Mouse (Mus musculus) stomach, embryonic 14.5 days (tissue): ENCODE data around the gene H2al1j. TPM values are rescaled to one million over a fixed set of nuclear protein-coding genes. Genes with fewer than 3 reads are reported as not detected.
"Not testable (repeated sequence)": the region's sequence is repeated elsewhere in the genome, so short reads cannot be mapped to it uniquely, and the experiment has no call there.

Source experiments
- ATAC-seq: fragments of 200-750 bp; cut with Nextera tagmentation; 2 replicates; pipeline ENCODE4 v1.8.0; 2017; ENCODE audit warnings: low read depth, moderate TSS enrichment; ENCODE audit not compliant: insufficient number of reproducible peaks, insufficient read depth, low FRiP score
- H3K27ac ChIP-seq: fragments of 300-500 bp; sonication (generic); 2 replicates; pipeline ENCODE4 v1.5.1; 2014; ENCODE audit warnings: mild to moderate bottlenecking, low read length, moderate library complexity, mixed read lengths
- H3K27me3 ChIP-seq: fragments of 300-500 bp; sonication (generic); 2 replicates; pipeline ENCODE4 v1.6.1; 2014; ENCODE audit warnings: low read length, control low read depth, mixed read lengths; ENCODE audit not compliant: control insufficient read depth, insufficient read depth
- H3K36me3 ChIP-seq: fragments of 300-500 bp; sonication (generic); 2 replicates; pipeline ENCODE4 v1.6.1; 2014; ENCODE audit warnings: mild to moderate bottlenecking, control low read depth, low read length, moderate library complexity, mixed read lengths; ENCODE audit not compliant: control insufficient read depth, insufficient read depth
- H3K4me1 ChIP-seq: fragments of 300-500 bp; sonication (generic); 2 replicates; pipeline ENCODE4 v1.6.1; 2014; ENCODE audit warnings: low read length, control low read depth, mixed read lengths; ENCODE audit not compliant: control insufficient read depth, insufficient read depth
- H3K4me2 ChIP-seq: fragments of 300-500 bp; sonication (generic); replicated peaks from 2 replicates; pipeline ENCODE4 v1.6.1; 2014; ENCODE audit warnings: low read depth, low read length, control low read depth
- H3K4me3 ChIP-seq: fragments of 300-500 bp; sonication (generic); 2 replicates; pipeline ENCODE4 v1.5.1; 2014; ENCODE audit warnings: low read depth, low read length, control low read depth
- H3K9ac ChIP-seq: fragments of 300-500 bp; sonication (generic); replicated peaks from 2 replicates; pipeline ENCODE4 v1.6.1; 2014; ENCODE audit warnings: low read depth, mild to moderate bottlenecking, control low read depth, low read length, moderate library complexity, mixed read lengths
- H3K9me3 ChIP-seq: fragments of 300-500 bp; sonication (generic); 2 replicates; pipeline ENCODE4 v1.6.1; 2016; ENCODE audit warnings: low read depth, low read length, control low read depth; ENCODE audit not compliant: control insufficient read depth
- WGBS: fragments of 180-500 bp; shearing (Covaris S2); extraction: QIAGEN DNeasy Blood & Tissue Kit; methylation state at CpG from one replicate; pipeline ENCODE4 v1.1.7; 2014; 5-methylcytosine and 5-hydroxymethylcytosine counted together
- polyA plus RNA-seq: library from polyadenylated mRNA; unstranded; fragments of >200 nt; fragmentation: Nextera tagmentation; extraction: Ambion mirVana; gene quantifications from 2 replicates; pipeline ENCODE4 v1.2.1, GENCODE M21; 2014

H2al1j gene
- not detected in 2 replicates for polyA plus RNA-seq

GRCm38 (mm10) chrX:11327522-11327921, at the start of gene H2al1j:
Gene H2al1j (plus strand): TSS chrX:11327822.
- 88% methylated on average over 2 of the region's 2 CpGs for WGBS
- H3K9me3 ChIP-seq, H3K27me3 ChIP-seq, H3K4me1 ChIP-seq, H3K36me3 ChIP-seq, H3K9ac ChIP-seq, H3K27ac ChIP-seq, ATAC-seq, H3K4me2 ChIP-seq, H3K4me3 ChIP-seq: not testable (repeated sequence)

DNA sequence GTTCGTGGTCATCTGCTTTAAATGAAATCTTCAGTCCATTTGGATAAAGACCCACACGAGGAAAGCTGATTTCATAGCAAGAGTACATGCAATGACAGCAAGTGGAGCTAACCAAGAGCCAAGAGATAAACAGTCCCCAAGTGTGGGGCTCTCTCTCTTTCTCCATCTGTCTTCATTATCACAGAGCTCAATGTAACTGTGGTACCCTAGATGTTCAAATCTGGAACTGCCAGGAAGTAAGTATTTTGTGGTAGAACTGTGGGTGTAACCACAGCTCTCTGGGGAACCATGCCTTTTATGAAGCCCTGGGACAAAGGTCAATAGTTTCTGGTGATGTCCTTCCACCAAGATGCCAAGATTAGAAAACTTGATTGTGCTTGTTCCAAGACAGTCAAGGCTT, 46.9 kb upstream of the H2al1j start:
- H3K27me3 ChIP-seq, result no peaks in the 10 kb centered on the region
- H3K9me3 ChIP-seq, result no peaks in the 10 kb centered on the region; the same call in 1 of the 2 replicates
- H3K36me3 ChIP-seq, result no peaks in the 10 kb centered on the region
- H3K27ac ChIP-seq, result no peak overlapping the region
- 73% methylated on average over 2 of the region's 2 CpGs for WGBS
- no peak overlapping the region for H3K4me3 ChIP-seq
- no peak for ATAC-seq
- H3K9ac ChIP-seq, result no peak overlapping the region
- H3K4me2 ChIP-seq, result no peak overlapping the region
- H3K4me1 ChIP-seq, result no peaks in the 10 kb centered on the region

GRCm38 (mm10) chrX:11288306-11288882, 39.2 kb upstream of the H2al1j start:
- H3K9ac ChIP-seq, result no peak overlapping the region
- no peaks in the 10 kb centered on the region for H3K27me3 ChIP-seq
- H3K4me1 ChIP-seq, result no peaks in the 10 kb centered on the region
- no peak overlapping the region for H3K27ac ChIP-seq
- no peak for ATAC-seq
- H3K9me3 ChIP-seq, result no peaks in the 10 kb centered on the region
- 61% methylated on average over 14 of the region's 14 CpGs for WGBS
- H3K4me3 ChIP-seq, result no peak overlapping the region
- no peak overlapping the region for H3K4me2 ChIP-seq
- H3K36me3 ChIP-seq, result no peaks in the 10 kb centered on the region

GRCm38 (mm10) chrX:11289244-11289643, 38.4 kb upstream of the H2al1j start:
- H3K4me2 ChIP-seq, result no peak overlapping the region
- 70% methylated on average over 4 of the region's 4 CpGs for WGBS
- H3K4me1 ChIP-seq, result no peaks in the 10 kb centered on the region
- H3K27ac ChIP-seq, result no peak overlapping the region
- H3K4me3 ChIP-seq, result no peak overlapping the region
- H3K9ac ChIP-seq, result no peak overlapping the region
- no peaks in the 10 kb centered on the region for H3K36me3 ChIP-seq
- no peaks in the 10 kb centered on the region for H3K9me3 ChIP-seq
- no peaks in the 10 kb centered on the region for H3K27me3 ChIP-seq
- ATAC-seq, result no peak

DNA sequence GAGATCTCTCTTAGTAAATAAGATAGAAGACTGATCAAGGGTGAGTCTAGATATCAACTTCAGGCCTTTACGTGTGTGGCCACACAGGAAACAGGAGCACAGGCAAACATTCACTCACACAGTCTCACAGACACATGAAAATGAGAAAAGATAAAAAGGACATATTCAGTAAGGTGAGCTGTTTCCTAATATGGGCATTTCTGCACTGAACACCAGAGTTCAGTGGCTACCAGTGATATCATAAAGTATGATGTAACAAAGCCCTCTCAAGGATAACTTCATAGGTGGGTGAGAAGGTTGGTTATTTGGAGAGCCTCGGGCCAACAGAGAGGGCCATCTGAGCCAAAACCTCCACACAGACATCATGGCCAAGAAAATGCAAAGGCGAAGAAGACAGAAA, 28.7 kb upstream of the H2al1j start, which contains the start of gene H2al1a:
Gene H2al1a (plus strand): TSS at position 301 of the 400 bp plus-strand sequence.
- H3K9me3 ChIP-seq, result not testable (repeated sequence)

GRCm38 (mm10) chrX:11302132-11302531, 25.5 kb upstream of the H2al1j start, which contains the start of gene H2al1b:
Gene H2al1b (plus strand): TSS chrX:11302432.
- H3K27ac ChIP-seq, H3K4me2 ChIP-seq, H3K9me3 ChIP-seq, H3K9ac ChIP-seq, H3K4me1 ChIP-seq, H3K36me3 ChIP-seq, ATAC-seq, H3K27me3 ChIP-seq, H3K4me3 ChIP-seq: not testable (repeated sequence)
- WGBS, result 96% methylated on average over 1 of the region's 3 CpGs

More for the DNA sequence above, 28.7 kb upstream of the H2al1j start, which contains the start of gene H2al1a:
- ATAC-seq, H3K4me2 ChIP-seq, H3K4me3 ChIP-seq, H3K36me3 ChIP-seq, H3K4me1 ChIP-seq, H3K27me3 ChIP-seq, H3K9ac ChIP-seq, H3K27ac ChIP-seq: not testable (repeated sequence)
- no CpG with 5 or more reads among the region's 3 CpGs for WGBS

- H3K27ac ChIP-seq, H3K9ac ChIP-seq, ATAC-seq, H3K4me1 ChIP-seq, H3K4me2 ChIP-seq, H3K27me3 ChIP-seq, H3K9me3 ChIP-seq, H3K36me3 ChIP-seq, H3K4me3 ChIP-seq: not testable (repeated sequence)
- 70% methylated on average over 1 of the region's 6 CpGs for WGBS
Observed at GRCm38 (mm10) chrX:11305355-11305754, 22.3 kb upstream of the H2al1j start, which contains the start of gene H2al1c. Gene H2al1c (plus strand): TSS chrX:11305655.

DNA sequence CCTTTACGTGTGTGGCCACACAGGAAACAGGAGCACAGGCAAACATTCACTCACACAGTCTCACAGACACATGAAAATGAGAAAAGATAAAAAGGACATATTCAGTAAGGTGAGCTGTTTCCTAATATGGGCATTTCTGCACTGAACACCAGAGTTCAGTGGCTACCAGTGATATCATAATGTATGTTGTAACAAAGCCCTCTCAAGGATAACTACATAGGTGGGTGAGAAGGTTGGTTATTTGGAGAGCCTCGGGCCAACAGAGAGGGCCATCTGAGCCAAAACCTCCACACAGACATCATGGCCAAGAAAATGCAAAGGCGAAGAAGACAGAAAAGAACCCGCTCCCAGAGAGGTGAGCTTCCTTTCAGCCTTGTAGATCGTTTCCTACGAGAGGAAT, 19.1 kb upstream of the H2al1j start, which contains the start of gene H2al1d:
Gene H2al1d (plus strand): TSS at position 301 of the 400 bp plus-strand sequence.
- H3K36me3 ChIP-seq, H3K9ac ChIP-seq, H3K27me3 ChIP-seq, H3K4me3 ChIP-seq, ATAC-seq, H3K4me1 ChIP-seq, H3K9me3 ChIP-seq, H3K4me2 ChIP-seq, H3K27ac ChIP-seq: not testable (repeated sequence)
- no CpG with 5 or more reads among the region's 6 CpGs for WGBS

DNA sequence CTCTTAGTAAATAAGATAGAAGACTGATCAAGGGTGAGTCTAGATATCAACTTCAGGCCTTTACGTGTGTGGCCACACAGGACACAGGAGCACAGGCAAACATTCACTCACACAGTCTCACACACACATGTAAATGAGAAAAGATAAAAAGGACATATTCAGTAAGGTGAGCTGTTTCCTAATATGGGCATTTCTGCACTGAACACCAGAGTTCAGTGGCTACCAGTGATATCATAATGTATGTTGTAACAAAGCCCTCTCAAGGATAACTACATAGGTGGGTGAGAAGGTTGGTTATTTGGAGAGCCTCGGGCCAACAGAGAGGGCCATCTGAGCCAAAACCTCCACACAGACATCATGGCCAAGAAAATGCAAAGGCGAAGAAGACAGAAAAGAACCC, 16.0 kb upstream of the H2al1j start, which contains the start of gene H2al1e:
Gene H2al1e (plus strand): TSS at position 301 of the 400 bp plus-strand sequence.
- not testable (repeated sequence) for H3K36me3 ChIP-seq, H3K27ac ChIP-seq, H3K4me2 ChIP-seq, H3K9ac ChIP-seq, ATAC-seq, H3K4me3 ChIP-seq, H3K9me3 ChIP-seq, H3K27me3 ChIP-seq, H3K4me1 ChIP-seq
- no CpG with 5 or more reads among the region's 3 CpGs for WGBS
